Mouse (Mus musculus): ENCODE results near the gene Zbtb16.

DNA sequence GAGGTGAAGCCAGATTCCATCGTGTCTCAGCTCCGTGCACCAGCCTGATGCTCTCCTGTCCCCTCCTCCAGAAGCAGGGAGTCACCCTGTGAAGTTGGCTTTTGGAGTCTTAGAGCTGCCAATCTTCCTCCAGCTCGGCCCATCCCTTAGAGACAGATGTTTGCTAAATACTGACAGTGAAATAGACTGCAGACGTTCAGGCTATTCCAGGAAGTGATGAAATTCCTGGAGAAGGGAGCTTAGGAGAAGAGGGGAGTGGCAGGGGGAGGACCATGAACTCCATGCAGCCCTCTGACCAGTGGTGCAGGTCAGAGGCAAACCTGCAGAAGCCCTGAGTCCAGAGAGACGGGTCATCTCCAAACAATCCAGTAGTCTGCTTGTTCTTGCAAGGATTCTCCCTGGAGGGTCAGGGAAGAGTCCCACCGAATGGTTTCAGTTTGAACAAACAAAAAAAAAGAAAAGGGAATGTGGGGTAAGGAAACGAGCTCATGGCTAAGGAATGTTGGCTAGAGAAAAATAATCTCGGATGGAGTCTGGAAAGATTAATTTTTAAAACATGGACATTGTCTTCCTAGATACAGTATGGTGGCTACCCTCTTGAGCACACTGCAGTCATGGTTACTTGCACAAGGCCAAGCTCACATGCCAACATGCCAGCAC lies 231.0 kb downstream of the Zbtb16 start, which contains the start of gene Nnmt:
- TF ChIP-seq HCFC1 (IDR thresholded peaks at IDR 0.05; ENCODE audit: borderline replicate concordance, insufficient read depth, low read length) (no peak), ZC3H11A (IDR thresholded peaks at IDR 0.05; ENCODE audit: borderline replicate concordance, low read depth, low read length) (no peak), ZNF384 (IDR thresholded peaks at IDR 0.05; ENCODE audit: low read depth, low read length) (no peak), CHD2 (IDR thresholded peaks at IDR 0.05; ENCODE audit: low read depth, low read length) (no peak), MAFK (IDR thresholded peaks at IDR 0.05; ENCODE audit: insufficient read depth, low read depth, low read length) (no peak)
